Mouse (Mus musculus): ENCODE measurements around the gene Nsun6. TPM values are rescaled to one million over a fixed set of nuclear protein-coding genes. Genes with fewer than 3 reads are reported as not detected.

Gene Nsun6
- polyA plus RNA-seq, 1 experiment, result 0.78 TPM

GRCm38 (mm10) chr2:14960963-14961488 lies 93.8 kb downstream of the Nsun6 start:
- 38% methylated on average over 1 of the region's 1 CpGs for WGBS
- no peak for TF ChIP-seq CTCF (IDR thresholded peaks at IDR 0.05; ENCODE audit: extremely low read depth, insufficient read depth, insufficient read length, insufficient replicate concordance)
- no peak for TF ChIP-seq POLR2A (IDR thresholded peaks at IDR 0.05; ENCODE audit: low read depth, low read length)
- DNase-seq (ENCODE audit: low read depth in 1 of 2, low spot score in 2 of 2), result no peak
- Histone ChIP-seq H3K4me1 (ENCODE audit: control insufficient read depth, insufficient read depth, insufficient read length) (no peaks in the 10 kb centered on the region), H3K27ac (ENCODE audit: insufficient read depth, low read length) (no peak overlapping the region), H3K4me3 (ENCODE audit: extremely low read depth, insufficient read depth, insufficient read length) (no peak overlapping the region), H3K36me3 (ENCODE audit: control insufficient read depth, insufficient read depth, low read length) (no peaks in the 10 kb centered on the region), H3K27me3 (ENCODE audit: control insufficient read depth, insufficient read depth, low read length) (no peaks in the 10 kb centered on the region)

DNA sequence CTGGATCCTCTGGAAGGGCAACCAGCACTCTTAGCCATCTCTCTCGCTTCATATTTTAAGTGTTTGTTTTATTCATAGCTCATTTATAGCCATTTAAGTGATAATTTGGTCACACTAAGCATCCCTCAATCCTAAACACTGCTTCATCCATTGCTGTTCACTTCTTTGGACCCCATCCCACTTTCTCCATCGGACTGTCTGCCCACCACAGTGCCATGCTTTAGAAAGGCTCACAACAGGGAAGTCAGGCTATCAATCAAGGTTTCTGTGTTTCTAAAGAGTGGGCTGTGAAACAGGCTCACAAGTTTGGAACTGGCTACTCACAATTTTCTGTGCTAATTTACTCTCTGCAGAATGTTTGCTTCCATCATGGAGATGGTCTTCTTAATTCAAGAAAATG lies 101.8 kb downstream of the Nsun6 start:
- Histone ChIP-seq H3K27ac (ENCODE audit: insufficient read depth, low read length) (no peak overlapping the region), H3K4me3 (ENCODE audit: extremely low read depth, insufficient read depth, insufficient read length) (no peak overlapping the region), H3K4me1 (ENCODE audit: control insufficient read depth, insufficient read depth, insufficient read length) (no peaks in the 10 kb centered on the region), H3K27me3 (ENCODE audit: control insufficient read depth, insufficient read depth, low read length) (no peaks in the 10 kb centered on the region), H3K36me3 (ENCODE audit: control insufficient read depth, insufficient read depth, low read length) (no peaks in the 10 kb centered on the region)
- TF ChIP-seq POLR2A (IDR thresholded peaks at IDR 0.05; ENCODE audit: low read depth, low read length) (no peak), CTCF (IDR thresholded peaks at IDR 0.05; ENCODE audit: extremely low read depth, insufficient read depth, insufficient read length, insufficient replicate concordance) (no peak)
- DNase-seq (ENCODE audit: low read depth in 1 of 2, low spot score in 2 of 2), result no peak
- 84% methylated on average over 2 of the region's 2 CpGs for WGBS

Other genes with a start within 250 kb of the Nsun6 start
- 1.9 and 2.1 TPM in 2 replicates for gene Arl5b, start 5.7 kb downstream of the Nsun6 start, polyA plus RNA-seq (2012; rRNA removed)

Measured in spleen, adult 2 months (tissue).